ENCODE assay signal across 24 mouse cellular contexts in genomic region chrX:56771751-56772150, GRCm38 (mm10). TPM values are rescaled to one million over a fixed set of nuclear protein-coding genes. Genes with fewer than 3 reads are reported as not detected.
DNase-seq lines count a peak whose midpoint lies in the region; TF ChIP-seq lines count a peak whose summit lies in the region.
"Had no signal": no experiment of that assay in that cellular context is flagged by ENCODE, and none has a peak within 500 bp of the region (broad histone marks: within the 10 kb centered on the region; RNA-seq: fewer than 3 reads in every experiment).

No protein-coding gene starts in this region.

- DNase-seq in liver, adult 2 months (ENCODE audit: extremely low read depth, low read depth, low spot score): peak; percentile 87
- DNase-seq in liver: no peak
- DNase-seq in Muller cell, postnatal 12 days (ENCODE audit: inconsistent ontology term): peak; percentile 26
- no peak for DNase-seq in kidney, adult 2 months
- DNase-seq: adrenal gland, adult 2 months; adrenal gland, postnatal 10 days; adrenal gland, postnatal 25 days; B cell, adult 2 months; cerebellum, adult 11-12 months; cerebellum, adult 2 months; cerebellum, adult 9-10 months; cerebellum, postnatal 10 days; cerebellum, postnatal 25 days; embryo, embryonic 11 days had no signal

- TF ChIP-seq CTCF in liver, adult 2 months (IDR thresholded peaks at IDR 0.05; ENCODE audit: low read depth, low read length): no peak
- no peak for TF ChIP-seq CTCF in kidney, adult 2 months (conservative IDR thresholded peaks at IDR 0.05; ENCODE audit: insufficient read depth, insufficient read length, low read depth, low read length)

- H3K27me3 ChIP-seq in liver, adult 2 months (ENCODE audit: control insufficient read depth, insufficient read depth, low read length): no peaks in the 10 kb centered on the region
- H3K27me3 ChIP-seq in kidney, adult 2 months (replicated peaks; ENCODE audit: control insufficient read depth, insufficient read depth, low read length): no peaks in the 10 kb centered on the region
- H3K27me3 ChIP-seq: CH12.LX; embryonic facial prominence, embryonic 13.5 days; embryonic facial prominence, embryonic 15.5 days; forebrain, embryonic 12.5 days had no signal

- H3K4me3 ChIP-seq in liver, adult 2 months (ENCODE audit: insufficient read depth, low read depth, low read length): no peak overlapping the region
- no peak overlapping the region for H3K4me3 ChIP-seq in brown adipose tissue, adult 24 weeks (ENCODE audit: insufficient read depth, low read depth, low read length)
- no peak overlapping the region for H3K4me3 ChIP-seq in kidney, adult 2 months (ENCODE audit: insufficient read depth, low read depth, low read length)
- H3K4me3 ChIP-seq: embryonic facial prominence, embryonic 13.5 days; embryonic facial prominence, embryonic 15.5 days; erythroblast, embryonic 14.5 days; forebrain, embryonic 10.5 days; forebrain, embryonic 12.5 days had no signal

- no peak for TF ChIP-seq POLR2A in liver, adult 2 months (IDR thresholded peaks at IDR 0.05; ENCODE audit: extremely low read depth, insufficient read depth, low read length)
- TF ChIP-seq POLR2A in kidney, adult 2 months (IDR thresholded peaks at IDR 0.05; ENCODE audit: low read depth, low read length): no peak

- no peaks in the 10 kb centered on the region for H3K79me2 ChIP-seq in liver, adult 2 months (ENCODE audit: control insufficient read depth, insufficient read depth, low read length)

- 14% methylated on average over 1 of the region's 1 CpGs for WGBS in liver, adult 2 months
- WGBS in kidney, adult 2 months: 71% methylated on average over 1 of the region's 1 CpGs

- no peaks in the 10 kb centered on the region for H3K36me3 ChIP-seq in liver, adult 2 months (ENCODE audit: control insufficient read depth, insufficient read depth, low read length)
- H3K36me3 ChIP-seq in kidney, adult 2 months (ENCODE audit: control insufficient read depth, insufficient read depth, low read length): no peaks in the 10 kb centered on the region
- H3K36me3 ChIP-seq: embryonic facial prominence, embryonic 13.5 days; embryonic facial prominence, embryonic 15.5 days; forebrain, embryonic 10.5 days; forebrain, embryonic 12.5 days; G1E had no signal

- H3K4me1 ChIP-seq in liver, adult 2 months (ENCODE audit: control insufficient read depth, insufficient read depth, low read length): peaks cover 4% of the 10 kb centered on the region; the same call in 1 of the 2 replicates
- no peaks in the 10 kb centered on the region for H3K4me1 ChIP-seq in brown adipose tissue, adult 24 weeks (ENCODE audit: control insufficient read depth, insufficient read depth, insufficient read length, low read length)
- H3K4me1 ChIP-seq in kidney, adult 2 months (ENCODE audit: control insufficient read depth, insufficient read depth, low read length): peaks cover 4% of the 10 kb centered on the region
- H3K4me1 ChIP-seq: embryonic facial prominence, embryonic 13.5 days; embryonic facial prominence, embryonic 15.5 days; forebrain, embryonic 10.5 days; forebrain, embryonic 12.5 days had no signal

- no peak overlapping the region for H3K9ac ChIP-seq in liver, adult 2 months (ENCODE audit: low read depth, low read length)
- H3K9ac ChIP-seq: embryonic facial prominence, embryonic 13.5 days; embryonic facial prominence, embryonic 15.5 days; forebrain, embryonic 12.5 days had no signal

- H3K27ac ChIP-seq in liver, adult 2 months (replicated peaks; ENCODE audit: insufficient read depth, low read depth, low read length): no peak overlapping the region
- peak overlapping the region; percentile 48 for H3K27ac ChIP-seq in brown adipose tissue, adult 24 weeks (replicated peaks; ENCODE audit: low read depth, low read length)
- no peak overlapping the region for H3K27ac ChIP-seq in kidney, adult 2 months (ENCODE audit: insufficient read depth, low read depth, low read length)
- H3K27ac ChIP-seq: embryonic facial prominence, embryonic 13.5 days; embryonic facial prominence, embryonic 15.5 days; forebrain, embryonic 10.5 days; forebrain, embryonic 12.5 days had no signal

RNA-seq across cellular contexts. Expression of gene Fhl1, which starts 40.2 kb away (rescaled TPM):
- 7.2 and 8.5 TPM in 2 replicates for total RNA-seq in liver, adult 2 months (2014; rRNA removed)
- 6.6 and 7.0 TPM in 2 replicates for polyA plus RNA-seq in liver, adult 2 months (2012; rRNA removed)
- 160 and 164 TPM in 2 replicates for polyA plus RNA-seq in brown adipose tissue, adult 24 weeks (2012; ENCODE audit: insufficient read depth, insufficient read length, missing spikeins)
- 155 and 165 TPM in 2 replicates for polyA plus RNA-seq in kidney, adult 2 months (2012; rRNA removed)
- total RNA-seq: CH12.LX had no signal
- polyA plus RNA-seq: CD4-positive, CD25-positive, alpha-beta regulatory T cell, adult 4 months; G1E had no signal

RNA-seq across cellular contexts. Expression of gene Map7d3, which starts 50.4 kb away (rescaled TPM):
- 0.07 and 0.09 TPM in 2 replicates for total RNA-seq in liver, adult 2 months (2014; rRNA removed)
- not detected in 2 replicates for polyA plus RNA-seq in liver, adult 2 months (2012; rRNA removed)
- polyA plus RNA-seq in brown adipose tissue, adult 24 weeks (2012; ENCODE audit: insufficient read depth, insufficient read length, missing spikeins): 1.4 and 2.1 TPM in 2 replicates
- polyA plus RNA-seq in kidney, adult 2 months (2012; rRNA removed): 0.02 and 0.10 TPM in 2 replicates
- total RNA-seq: CH12.LX, G1E had no signal
- polyA plus RNA-seq: adrenal gland, adult 2 months; cerebellum, adult 2 months; cortical plate, adult 2 months; erythroblast, embryonic 14.5 days; G1E had no signal

Comparison
In these comparisons a context has a peak if more than half of its experiments do, and no peak if none do; other contexts are left out.
1. DNase-seq: peak in liver, adult 2 months (single experiment) and Muller cell, postnatal 12 days (single experiment); none in liver (single experiment) and kidney, adult 2 months (single experiment).
2. RNA of gene Fhl1, which starts 40.2 kb away (polyA plus RNA-seq): 155 to 165 TPM in kidney, adult 2 months and 160 to 164 TPM in brown adipose tissue, adult 24 weeks; 6.6 to 7.0 TPM in liver, adult 2 months; every median in the first group is over 10 times any median in the second.